Comparison of ENCODE assay signal across 9 mouse cellular contexts in genomic region chr2:50793616-50794015, GRCm38 (mm10).
DNase-seq lines count a peak whose midpoint lies in the region.
"Had no signal": no experiment of that assay in that cellular context is flagged by ENCODE, and none has a peak within 500 bp of the region (broad histone marks: within the 10 kb centered on the region; RNA-seq: fewer than 3 reads in every experiment).

No protein-coding gene starts in this region.

- DNase-seq in adrenal gland, adult 2 months = peak; percentile 60
- DNase-seq in adrenal gland, postnatal 25 days = no peak
- peak; percentile 12 to 19 for DNase-seq in urinary bladder, postnatal 36 days (ENCODE audit: low spot score in 2 of 2)
- no peak for DNase-seq in urinary bladder, adult 18-20 months (ENCODE audit: low spot score in 2 of 2)
- peak; percentile 27 to 32 for DNase-seq in heart, postnatal 10 days
- DNase-seq in cerebellum, adult 18-20 months = no peak
- DNase-seq in left cerebral cortex, postnatal 4 days = no peak
- DNase-seq in cerebellum, adult 11-12 months = no peak
- DNase-seq: thymus, postnatal 25 days had no signal

- intact Hi-C loops in heart, postnatal 10 days (cut with DNase I) = no loop called here
- intact Hi-C loops in left cerebral cortex, postnatal 4 days (cut with DNase I) = no loop called here

Comparison
In these comparisons a context has a peak if more than half of its experiments do, and no peak if none do; other contexts are left out.
1. DNase-seq: peak in adrenal gland, adult 2 months (single experiment), urinary bladder, postnatal 36 days (2 of 2) and heart, postnatal 10 days (2 of 2); none in adrenal gland, postnatal 25 days (single experiment), urinary bladder, adult 18-20 months (0 of 2), cerebellum, adult 18-20 months (0 of 2), left cerebral cortex, postnatal 4 days (single experiment) and cerebellum, adult 11-12 months (single experiment).